Mouse (Mus musculus) thymus, postnatal 14 days (tissue): ENCODE measurements around the gene Cdt1.

Experiments used
- DNase-seq: peaks from one replicate; pipeline ENCODE4 v3.0.0; 2021

The Cdt1 gene

GRCm38 (mm10) chr8:122574667-122575251 is 6.9 kb downstream of the Cdt1 start:
- DNase-seq: no peak

GRCm38 (mm10) chr8:122575286-122575685 is 7.5 kb downstream of the Cdt1 start:
- no peak for DNase-seq

- no peak for DNase-seq
These were observed 8.2 kb downstream of the Cdt1 start for GRCm38 (mm10) chr8:122575735-122576647.

GRCm38 (mm10) chr8:122576648-122577022 is 8.8 kb downstream of the Cdt1 start, which contains the start of gene Aprt:
Gene Aprt (minus strand): TSS chr8:122576909.
- peak; percentile 98 for DNase-seq

GRCm38 (mm10) chr8:122577116-122577515 is 9.3 kb downstream of the Cdt1 start:
- no peak for DNase-seq

- DNase-seq: no peak
These were observed 11.4 kb downstream of the Cdt1 start for GRCm38 (mm10) chr8:122579196-122579595.

- DNase-seq: no peak
These were observed 13.1 kb downstream of the Cdt1 start for GRCm38 (mm10) chr8:122580926-122581325.

- DNase-seq: no peak
These were observed 17.2 kb downstream of the Cdt1 start for GRCm38 (mm10) chr8:122584981-122585380.

- no peak for DNase-seq
These were observed 17.6 kb downstream of the Cdt1 start for GRCm38 (mm10) chr8:122585411-122585891.

- no peak for DNase-seq
These were observed 18.4 kb downstream of the Cdt1 start for GRCm38 (mm10) chr8:122586171-122586570.

- DNase-seq: no peak
These were observed 18.9 kb downstream of the Cdt1 start for GRCm38 (mm10) chr8:122586749-122587148.

- no peak for DNase-seq
These were observed 25.4 kb downstream of the Cdt1 start for GRCm38 (mm10) chr8:122593240-122593639.

GRCm38 (mm10) chr8:122593783-122594507 is 26.1 kb downstream of the Cdt1 start:
- no peak for DNase-seq

GRCm38 (mm10) chr8:122596031-122596430 is 28.2 kb downstream of the Cdt1 start:
- DNase-seq: peak; percentile 51

- no peak for DNase-seq
These were observed 32.9 kb downstream of the Cdt1 start for GRCm38 (mm10) chr8:122600666-122601065.

- DNase-seq: no peak
These were observed 36.8 kb downstream of the Cdt1 start for GRCm38 (mm10) chr8:122604640-122605039.

- no peak for DNase-seq
These were observed 37.6 kb downstream of the Cdt1 start for GRCm38 (mm10) chr8:122605367-122605766.

- DNase-seq: no peak
These were observed 39.0 kb downstream of the Cdt1 start for GRCm38 (mm10) chr8:122606810-122607209.

GRCm38 (mm10) chr8:122610209-122610608 is 42.4 kb downstream of the Cdt1 start:
- no peak for DNase-seq

- no peak for DNase-seq
These were observed 42.9 kb downstream of the Cdt1 start for GRCm38 (mm10) chr8:122610612-122611277.

- DNase-seq: peak; percentile 97
These were observed 43.7 kb downstream of the Cdt1 start, which contains the start of the genes Galns and Trappc2l for GRCm38 (mm10) chr8:122611295-122612133. Gene Galns (minus strand): TSS chr8:122611463. Gene Trappc2l (plus strand): TSS chr8:122611640.
